ENCODE assay signal across 8 mouse cellular contexts in the genomic region with DNA sequence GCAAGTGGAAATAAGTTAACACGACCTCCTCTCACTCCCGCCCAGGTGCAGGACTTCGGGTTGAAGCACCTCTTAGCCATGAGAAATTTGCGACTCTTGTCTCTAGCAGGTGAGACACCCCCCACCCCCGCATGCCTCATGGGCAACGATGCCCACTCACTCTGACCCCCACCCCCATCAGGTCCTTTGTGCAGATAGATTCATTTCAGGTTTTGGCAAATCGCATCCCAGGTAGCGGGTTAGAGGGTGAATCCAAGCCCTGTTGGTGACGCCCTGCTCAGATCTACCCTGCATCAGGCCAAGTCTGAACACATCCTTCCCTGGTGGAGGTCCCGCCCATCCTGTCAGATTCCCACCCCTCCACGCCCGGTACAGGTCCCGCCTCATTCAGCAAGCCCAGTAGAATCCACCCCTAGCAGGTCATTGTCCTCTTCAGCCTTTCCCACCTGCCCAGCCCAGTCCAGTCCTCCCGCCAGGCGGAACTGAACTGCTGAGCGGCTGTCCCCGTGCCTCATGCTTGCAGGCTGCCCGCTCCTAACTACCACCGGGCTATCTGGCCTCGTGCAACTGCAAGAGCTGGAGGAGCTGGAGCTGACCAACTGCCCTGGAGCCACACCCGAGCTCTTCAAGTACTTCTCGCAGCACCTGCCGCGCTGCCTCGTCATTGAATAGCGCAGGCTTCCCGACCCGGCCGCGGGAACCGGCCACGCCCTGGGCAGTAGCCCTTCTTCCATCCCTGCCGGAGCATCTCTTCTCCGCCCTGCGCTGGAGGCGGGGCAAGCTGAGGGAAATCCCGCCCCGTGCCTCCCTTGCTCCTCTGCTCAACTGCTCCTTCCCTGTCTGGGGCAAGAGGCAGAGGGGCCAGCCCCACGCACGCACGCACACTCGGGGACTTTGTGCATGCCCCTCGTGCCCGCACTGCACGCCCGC. TPM values are rescaled to one million over a fixed set of nuclear protein-coding genes. Genes with fewer than 3 reads are reported as not detected.
DNase-seq lines count a peak whose midpoint lies in the region; ATAC-seq and TF ChIP-seq lines count a peak whose summit lies in the region.

No protein-coding gene starts in this region.

- H3K9me3 ChIP-seq in hindbrain, embryonic 11.5 days (ENCODE audit: control insufficient read depth, low read length) = no peaks in the 10 kb centered on the region
- no peaks in the 10 kb centered on the region for H3K9me3 ChIP-seq in hindbrain, embryonic 14.5 days (ENCODE audit: control insufficient read depth, low read length)
- H3K9me3 ChIP-seq in ES-E14 (ENCODE audit: control insufficient read depth, insufficient read depth, low read depth, low read length) = no peaks in the 10 kb centered on the region
- H3K9me3 ChIP-seq in liver, postnatal 0 days (ENCODE audit: low read length) = no peaks in the 10 kb centered on the region

- WGBS in hindbrain, embryonic 11.5 days = 7% methylated on average over 44 of the region's 46 CpGs
- 11% methylated on average over 46 of the region's 46 CpGs for WGBS in hindbrain, embryonic 14.5 days
- WGBS in liver, postnatal 0 days (ENCODE audit: insufficient replicate concordance) = 8% methylated on average over 45 of the region's 46 CpGs

- ATAC-seq in hindbrain, embryonic 11.5 days (ENCODE audit: low FRiP score) = no peak
- ATAC-seq in hindbrain, embryonic 14.5 days (ENCODE audit: low FRiP score) = no peak
- ATAC-seq in erythroid progenitor cell, adult 5-6 weeks (replicated peaks; ENCODE audit: low FRiP score, poor library complexity, severe bottlenecking) = peak; percentile 72
- ATAC-seq in liver, postnatal 0 days = peak; percentile 54

- H3K9ac ChIP-seq in hindbrain, embryonic 11.5 days (ENCODE audit: low read depth, low read length) = no peak overlapping the region
- no peak overlapping the region for H3K9ac ChIP-seq in hindbrain, embryonic 14.5 days
- H3K9ac ChIP-seq in ES-E14 (ENCODE audit: insufficient read depth, low read depth, low read length, poor library complexity, severe bottlenecking) = peak overlapping the region; percentile 29
- H3K9ac ChIP-seq in liver, postnatal 0 days (replicated peaks) = no peak overlapping the region

- H3K27me3 ChIP-seq in hindbrain, embryonic 11.5 days (ENCODE audit: control insufficient read depth, insufficient read depth, low read length) = peaks cover 31% of the 10 kb centered on the region
- peaks cover 22% of the 10 kb centered on the region; the same call in 1 of the 2 replicates for H3K27me3 ChIP-seq in hindbrain, embryonic 14.5 days (ENCODE audit: control insufficient read depth, insufficient read depth, low read length)
- H3K27me3 ChIP-seq in liver, postnatal 0 days (ENCODE audit: insufficient read depth, low read length) = peaks cover 45% of the 10 kb centered on the region

- peak overlapping the region; percentile 30 for H3K4me2 ChIP-seq in hindbrain, embryonic 11.5 days (replicated peaks; ENCODE audit: low read depth, low read length)
- H3K4me2 ChIP-seq in hindbrain, embryonic 14.5 days (replicated peaks) = no peak overlapping the region
- H3K4me2 ChIP-seq in liver, postnatal 0 days (ENCODE audit: low read depth, low read length) = no peak overlapping the region

- TF ChIP-seq CTCF in liver, postnatal 0 days (IDR thresholded peaks at IDR 0.05; ENCODE audit: low read depth) = no peak

- H3K27ac ChIP-seq in hindbrain, embryonic 11.5 days (ENCODE audit: low read depth, low read length) = no peak overlapping the region
- H3K27ac ChIP-seq in hindbrain, embryonic 14.5 days = no peak overlapping the region
- no peak overlapping the region for H3K27ac ChIP-seq in ES-E14 (ENCODE audit: insufficient read depth, low read depth, low read length, poor library complexity, severe bottlenecking)
- H3K27ac ChIP-seq in liver, postnatal 0 days (ENCODE audit: low read depth) = no peak overlapping the region

- H3K4me1 ChIP-seq in hindbrain, embryonic 11.5 days (replicated peaks; ENCODE audit: control insufficient read depth, insufficient read depth, low read length) = peaks cover 4% of the 10 kb centered on the region; the same call in 1 of the 2 replicates
- peaks cover 4% of the 10 kb centered on the region for H3K4me1 ChIP-seq in hindbrain, embryonic 14.5 days (replicated peaks; ENCODE audit: control insufficient read depth, insufficient read depth, low read length)
- H3K4me1 ChIP-seq in ES-E14 (ENCODE audit: control insufficient read depth in 2 of 2, insufficient read depth in 2 of 2, low read length in 2 of 2, poor library complexity in 1 of 2) = peaks cover 2 to 11% of the 10 kb centered on the region in 2 experiments; a peak in 2 of 4 replicates
- peaks cover 8% of the 10 kb centered on the region for H3K4me1 ChIP-seq in liver, postnatal 0 days (ENCODE audit: insufficient read depth)

- no peak for TF ChIP-seq EP300 in liver, postnatal 0 days (IDR thresholded peaks at IDR 0.05; ENCODE audit: low read depth)

- in situ Hi-C loops in ES-E14 (cut with MboI; ENCODE audit: low sequenced_read_pairs in 2 of 2, unreplicated experiment in 2 of 2) = no loop called here

- 0 out of 2 replicates have a peak overlapping the region, but pooled peaks have one; percentile 2 for H3K4me3 ChIP-seq in hindbrain, embryonic 11.5 days (ENCODE audit: low read depth, low read length)
- H3K4me3 ChIP-seq in hindbrain, embryonic 14.5 days (replicated peaks; ENCODE audit: low read length) = no peak overlapping the region
- H3K4me3 ChIP-seq in ES-E14 (ENCODE audit: insufficient read depth in 1 of 2, low read depth in 1 of 2, low read length in 2 of 2, poor library complexity in 1 of 2, severe bottlenecking in 1 of 2) = peak overlapping the region; percentile 61 to 67
- no peak overlapping the region for H3K4me3 ChIP-seq in liver, postnatal 0 days (ENCODE audit: low read depth, low read length)

- DNase-seq in hindbrain, embryonic 11.5 days (ENCODE audit: low spot score) = peak; percentile 27
- DNase-seq in hindbrain, embryonic 14.5 days (ENCODE audit: low spot score) = no peak
- DNase-seq in ES-E14 (ENCODE audit: low read depth, low spot score) = no peak
- peak; percentile 29 for DNase-seq in liver, postnatal 0 days
- DNase-seq in layer of hippocampus, postnatal 10 days (ENCODE audit: low spot score in 2 of 2) = no peak
- no peak for DNase-seq in cerebellum, adult 8-10 months
- no peak for DNase-seq in ovary, postnatal 36 days (ENCODE audit: low spot score)

- no peaks in the 10 kb centered on the region for H3K36me3 ChIP-seq in hindbrain, embryonic 11.5 days (ENCODE audit: control insufficient read depth, insufficient read depth, low read length)
- H3K36me3 ChIP-seq in hindbrain, embryonic 14.5 days (replicated peaks; ENCODE audit: control insufficient read depth, insufficient read depth) = peaks cover 44% of the 10 kb centered on the region
- H3K36me3 ChIP-seq in ES-E14 (ENCODE audit: control insufficient read depth, insufficient read depth, low read length, poor library complexity, severe bottlenecking) = no peaks in the 10 kb centered on the region
- H3K36me3 ChIP-seq in liver, postnatal 0 days (replicated peaks; ENCODE audit: insufficient read depth, low read length) = no peaks in the 10 kb centered on the region

RNA-seq across cellular contexts. Expression of gene Wdr24, which starts 4.3 kb away (rescaled TPM):
- polyA plus RNA-seq in hindbrain, embryonic 11.5 days (2014; fragmentation: Nextera tagmentation; extraction: Ambion mirVana) = 22.0 and 23.5 TPM in 2 replicates
- polyA plus RNA-seq in hindbrain, embryonic 14.5 days (2014; fragmentation: Nextera tagmentation; extraction: Ambion mirVana) = 29.9 and 32.1 TPM in 2 replicates
- total RNA-seq in ES-E14 (2012; rRNA removed) = 28.6 and 43.4 TPM in 2 replicates
- 4.2 and 6.5 TPM in 2 replicates for total RNA-seq in erythroid progenitor cell, adult 5-6 weeks (2015; ENCODE audit: low replicate concordance)
- 7.0 and 14.5 TPM in 2 replicates for total RNA-seq in erythroid progenitor cell, adult 5-6 weeks (2017; ENCODE audit: low replicate concordance)
- polyA plus RNA-seq in liver, postnatal 0 days (2015; fragmentation: Nextera tagmentation; extraction: Ambion mirVana) = 5.5 and 7.2 TPM in 2 replicates
- 10 to 100 TPM; 21.0 to 24.1 TPM for total RNA-seq in layer of hippocampus, postnatal 10 days (2021)

RNA-seq across cellular contexts. Expression of gene Jmjd8, which starts 9.6 kb away (rescaled TPM):
- 46.3 and 54.0 TPM in 2 replicates for polyA plus RNA-seq in hindbrain, embryonic 11.5 days (2014; fragmentation: Nextera tagmentation; extraction: Ambion mirVana)
- polyA plus RNA-seq in hindbrain, embryonic 14.5 days (2014; fragmentation: Nextera tagmentation; extraction: Ambion mirVana) = 39.3 and 42.1 TPM in 2 replicates
- 25.1 and 46.4 TPM in 2 replicates for total RNA-seq in ES-E14 (2012; rRNA removed)
- total RNA-seq in erythroid progenitor cell, adult 5-6 weeks (2015; ENCODE audit: low replicate concordance) = 5.4 and 6.1 TPM in 2 replicates
- 2.7 and 9.1 TPM in 2 replicates for total RNA-seq in erythroid progenitor cell, adult 5-6 weeks (2017; ENCODE audit: low replicate concordance)
- polyA plus RNA-seq in liver, postnatal 0 days (2015; fragmentation: Nextera tagmentation; extraction: Ambion mirVana) = 12.8 and 13.8 TPM in 2 replicates
- 10 to 100 TPM; 55.4 to 56.9 TPM for total RNA-seq in layer of hippocampus, postnatal 10 days (2021)

RNA-seq across cellular contexts. Expression of gene Fbxl16, which starts 10.2 kb away (rescaled TPM):
- 12.2 and 15.0 TPM in 2 replicates for polyA plus RNA-seq in hindbrain, embryonic 11.5 days (2014; fragmentation: Nextera tagmentation; extraction: Ambion mirVana)
- 31.7 and 35.0 TPM in 2 replicates for polyA plus RNA-seq in hindbrain, embryonic 14.5 days (2014; fragmentation: Nextera tagmentation; extraction: Ambion mirVana)
- total RNA-seq in ES-E14 (2012; rRNA removed) = 1.7 TPM in 2 replicates
- total RNA-seq in erythroid progenitor cell, adult 5-6 weeks (2015; ENCODE audit: low replicate concordance) = not detected in 2 replicates
- total RNA-seq in erythroid progenitor cell, adult 5-6 weeks (2017; ENCODE audit: low replicate concordance) = not detected in 2 replicates
- 0.05 TPM in 1 of 2 replicates, not detected in the other for polyA plus RNA-seq in liver, postnatal 0 days (2015; fragmentation: Nextera tagmentation; extraction: Ambion mirVana)
- total RNA-seq in layer of hippocampus, postnatal 10 days (2021) = 100 to 1,000 TPM; 272 to 292 TPM

RNA-seq across cellular contexts. Expression of gene Stub1, which starts 14.1 kb away (rescaled TPM):
- 290 and 306 TPM in 2 replicates for polyA plus RNA-seq in hindbrain, embryonic 11.5 days (2014; fragmentation: Nextera tagmentation; extraction: Ambion mirVana)
- polyA plus RNA-seq in hindbrain, embryonic 14.5 days (2014; fragmentation: Nextera tagmentation; extraction: Ambion mirVana) = 336 and 357 TPM in 2 replicates
- 161 and 176 TPM in 2 replicates for total RNA-seq in ES-E14 (2012; rRNA removed)
- 58.7 and 86.4 TPM in 2 replicates for total RNA-seq in erythroid progenitor cell, adult 5-6 weeks (2015; ENCODE audit: low replicate concordance)
- 47.1 and 58.4 TPM in 2 replicates for total RNA-seq in erythroid progenitor cell, adult 5-6 weeks (2017; ENCODE audit: low replicate concordance)
- polyA plus RNA-seq in liver, postnatal 0 days (2015; fragmentation: Nextera tagmentation; extraction: Ambion mirVana) = 118 and 119 TPM in 2 replicates
- total RNA-seq in layer of hippocampus, postnatal 10 days (2021) = 100 to 1,000 TPM; 168 to 169 TPM

RNA-seq across cellular contexts. Expression of gene Rhbdl1, which starts 18.0 kb away (rescaled TPM):
- polyA plus RNA-seq in hindbrain, embryonic 11.5 days (2014; fragmentation: Nextera tagmentation; extraction: Ambion mirVana) = 3.1 TPM in 2 replicates
- 51.3 and 57.1 TPM in 2 replicates for polyA plus RNA-seq in hindbrain, embryonic 14.5 days (2014; fragmentation: Nextera tagmentation; extraction: Ambion mirVana)
- 1.1 and 2.6 TPM in 2 replicates for total RNA-seq in ES-E14 (2012; rRNA removed)
- 4.6 TPM in 1 of 2 replicates, not detected in the other for total RNA-seq in erythroid progenitor cell, adult 5-6 weeks (2015; ENCODE audit: low replicate concordance)
- 0.77 TPM in 1 of 2 replicates, not detected in the other for total RNA-seq in erythroid progenitor cell, adult 5-6 weeks (2017; ENCODE audit: low replicate concordance)
- polyA plus RNA-seq in liver, postnatal 0 days (2015; fragmentation: Nextera tagmentation; extraction: Ambion mirVana) = 0.17 and 0.35 TPM in 2 replicates
- total RNA-seq in layer of hippocampus, postnatal 10 days (2021) = 10 to 100 TPM; 80.6 to 99.3 TPM

Comparison
In these comparisons a context has a peak if more than half of its experiments do, and no peak if none do; other contexts are left out.
1. DNase-seq: peak in hindbrain, embryonic 11.5 days (single experiment) and liver, postnatal 0 days (single experiment); none in hindbrain, embryonic 14.5 days (single experiment), ES-E14 (single experiment), layer of hippocampus, postnatal 10 days (0 of 2), cerebellum, adult 8-10 months (single experiment) and ovary, postnatal 36 days (single experiment).
2. H3K4me3 ChIP-seq: peak in hindbrain, embryonic 11.5 days (single experiment) and ES-E14 (2 of 2); none in hindbrain, embryonic 14.5 days (single experiment) and liver, postnatal 0 days (single experiment).
3. ATAC-seq: peak in erythroid progenitor cell, adult 5-6 weeks (single experiment) and liver, postnatal 0 days (single experiment); none in hindbrain, embryonic 11.5 days (single experiment) and hindbrain, embryonic 14.5 days (single experiment).
4. RNA of gene Fbxl16, which starts 10.2 kb away (total RNA-seq): 272 to 292 TPM in layer of hippocampus, postnatal 10 days; 1.7 TPM in ES-E14 and not detected in erythroid progenitor cell, adult 5-6 weeks; every median in the first group is over 10 times any median in the second.